Mouse (Mus musculus) myocyte (in vitro differentiated cells): ENCODE measurements around the gene Hs6st3.

ENCODE experiments used
- CEBPB ChIP-seq: IDR thresholded peaks from 2 replicates; pipeline ENCODE4 v1.6.1; 2011; ENCODE audit warnings: mild to moderate bottlenecking, moderate library complexity; ENCODE audit not compliant: poor library complexity, insufficient read depth, severe bottlenecking
- E2F4 ChIP-seq: IDR thresholded peaks from one replicate; pipeline ENCODE4 v1.6.1; 2011; ENCODE audit warnings: mild to moderate bottlenecking, control low read depth, moderate library complexity; ENCODE audit not compliant: insufficient read depth
- MAX ChIP-seq: IDR thresholded peaks from one replicate; pipeline ENCODE4 v1.6.1; 2011; ENCODE audit warnings: low read depth, mild to moderate bottlenecking, control low read depth
- MYOD1 ChIP-seq, 3 experiments: IDR thresholded peaks; one replicate each; pipeline ENCODE4 v1.6.1; 2011; ENCODE audit warnings: control low read depth in 2 of 3, low read depth in 2 of 3, mild to moderate bottlenecking in 2 of 3, moderate library complexity in 1 of 3; ENCODE audit not compliant: insufficient read length in 2 of 3, control insufficient read depth in 1 of 3
- MYOG ChIP-seq, 3 experiments: IDR thresholded peaks; one replicate each; pipeline ENCODE4 v1.6.1; 2011; ENCODE audit warnings: control low read depth in 2 of 3, low read depth in 2 of 3, mild to moderate bottlenecking in 2 of 3; ENCODE audit not compliant: insufficient read length in 2 of 3, control insufficient read depth in 1 of 3, insufficient read depth in 1 of 3
- POLR2A ChIP-seq: IDR thresholded peaks from one replicate; pipeline ENCODE4 v1.6.1; 2011; ENCODE audit warnings: low read depth, mild to moderate bottlenecking, control low read depth, moderate library complexity; ENCODE audit not compliant: insufficient read length
- POLR2AphosphoS2 ChIP-seq: IDR thresholded peaks from one replicate; pipeline ENCODE4 v1.6.1; 2011; ENCODE audit warnings: low read depth, control low read depth; ENCODE audit not compliant: insufficient read length
- SRF ChIP-seq: IDR thresholded peaks from one replicate; pipeline ENCODE4 v1.6.1; 2011; ENCODE audit warnings: low read depth; ENCODE audit not compliant: control insufficient read depth, insufficient read length
- TCF12 ChIP-seq: IDR thresholded peaks from one replicate; pipeline ENCODE4 v1.6.1; 2011; ENCODE audit warnings: mild to moderate bottlenecking, control low read depth; ENCODE audit not compliant: poor library complexity, insufficient read depth, severe bottlenecking
- TCF3 ChIP-seq: IDR thresholded peaks from one replicate; pipeline ENCODE4 v1.6.1; 2011; ENCODE audit warnings: low read depth, control low read depth; ENCODE audit not compliant: insufficient read length
- USF1 ChIP-seq: IDR thresholded peaks from one replicate; pipeline ENCODE4 v1.6.1; 2011; ENCODE audit warnings: low read depth, mild to moderate bottlenecking, control low read depth, moderate library complexity

GRCm38 (mm10) chr14:119452797-119453196, 314.7 kb downstream of the Hs6st3 start:
- TF ChIP-seq MYOG (IDR thresholded peaks at IDR 0.05; ENCODE audit: control insufficient read depth in 1 of 3, insufficient read depth in 1 of 3, insufficient read length in 2 of 3, low read depth in 2 of 3) (no peak), POLR2AphosphoS2 (no peak), POLR2A (no peak), CEBPB (no peak), TCF12 (no peak), MYOD1 (IDR thresholded peaks at IDR 0.05; ENCODE audit: control insufficient read depth in 1 of 3, insufficient read length in 2 of 3, low read depth in 2 of 3) (no peak), MAX (no peak), TCF3 (no peak), USF1 (no peak), SRF (no peak), E2F4 (no peak)
